Mouse (Mus musculus): ENCODE results near the gene Prr15l. TPM values are rescaled to one million over a fixed set of nuclear protein-coding genes. Genes with fewer than 3 reads are reported as not detected.
A peak's percentile ranks its signal among the peaks of the same experiment; 100 is the strongest.

Prr15l gene
- total RNA-seq, 2 experiments from 2014 or later, result not detected

GRCm38 (mm10) chr11:96943746-96944304 is 15.9 kb downstream of the Prr15l start, which contains the start of gene Pnpo:
Pnpo (minus strand) TSS chr11:96943986.
- DNase-seq, result peak; percentile 82 to 84
- intact Hi-C loops (cut with DNase I), result no loop called here

DNA sequence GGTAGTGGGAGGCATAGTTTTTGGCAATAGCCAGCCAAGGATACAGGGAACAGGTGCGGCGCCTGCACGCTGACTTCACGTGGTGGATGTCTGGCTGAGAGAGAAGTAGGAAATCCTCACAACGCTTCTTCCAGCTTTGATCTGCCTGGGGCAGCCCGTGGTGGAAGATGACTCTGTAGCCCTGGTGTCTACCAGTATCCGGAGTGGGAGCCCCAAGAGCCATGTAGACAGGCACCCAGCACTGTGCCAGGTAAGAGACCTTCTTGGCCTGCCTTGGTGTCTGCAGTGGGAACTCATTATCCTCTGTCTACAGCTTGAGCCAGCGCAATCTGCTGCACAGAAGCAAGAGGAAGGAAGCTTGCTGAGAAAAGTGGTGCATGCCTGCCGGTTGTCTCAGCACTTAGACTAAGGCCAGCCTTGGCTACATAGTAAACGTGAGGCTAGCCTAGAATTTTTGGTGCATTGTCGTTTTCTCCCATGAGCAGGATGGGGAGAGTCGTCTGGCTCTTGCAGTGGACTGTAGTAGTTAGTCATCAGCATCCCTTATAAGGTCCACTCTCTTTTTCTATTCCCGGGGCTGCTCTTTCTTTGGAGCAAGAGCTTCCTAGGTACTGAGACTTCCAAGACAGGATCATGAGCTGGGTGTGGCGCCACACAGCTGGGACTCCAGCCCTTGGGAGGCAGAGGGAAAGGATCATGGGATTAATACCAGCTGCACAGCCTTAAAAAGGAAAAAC is 17.1 kb downstream of the Prr15l start:
- intact Hi-C loops (cut with DNase I), result no loop called here
- peak in 1 of 2 experiments; percentile 31 for DNase-seq

DNA sequence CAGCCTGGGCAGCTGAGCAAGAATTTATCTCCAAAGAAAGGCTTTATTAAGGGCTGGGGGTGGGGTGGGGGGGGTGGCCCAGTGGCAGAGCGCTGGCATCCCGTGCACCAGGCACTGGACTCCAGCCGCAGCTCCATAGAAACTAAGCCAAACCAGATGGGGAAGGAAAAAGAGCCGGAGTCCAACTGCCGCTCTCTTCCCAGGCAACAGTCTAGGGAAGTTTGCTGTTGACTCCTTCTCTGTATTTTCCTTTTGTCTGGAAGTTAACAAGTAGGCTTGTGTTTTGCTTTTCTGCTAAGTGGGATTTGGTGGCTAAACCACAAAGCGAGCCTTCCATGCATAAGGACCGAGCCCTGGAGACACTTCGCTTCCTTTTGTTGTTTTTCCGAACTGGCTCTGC is 18.6 kb downstream of the Prr15l start:
- no peak for DNase-seq

DNA sequence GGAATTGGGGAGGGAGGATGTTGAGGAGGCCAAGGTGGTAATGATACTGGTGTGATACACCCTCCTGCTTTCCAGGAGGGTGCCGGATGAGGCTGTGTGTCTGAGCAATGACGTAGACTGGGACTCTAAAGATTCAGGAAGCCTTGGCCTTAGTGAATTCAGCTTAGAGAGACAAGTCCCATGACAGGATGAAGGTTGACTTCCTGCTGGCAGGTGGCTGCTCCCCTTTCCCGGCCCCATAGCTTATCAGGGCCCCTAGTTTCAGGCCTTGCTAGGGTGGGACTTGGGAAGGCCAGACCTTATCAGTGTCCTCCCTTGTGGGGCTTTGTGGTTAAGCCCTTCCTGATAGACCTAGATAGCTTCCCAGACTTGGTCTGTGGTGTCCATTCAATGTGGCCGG is 19.9 kb downstream of the Prr15l start:
- DNase-seq, result no peak
- intact Hi-C loops (cut with DNase I), result no loop called here

More for the DNA sequence above, 18.6 kb downstream of the Prr15l start:
- intact Hi-C loops (cut with DNase I), result no loop called here

DNA sequence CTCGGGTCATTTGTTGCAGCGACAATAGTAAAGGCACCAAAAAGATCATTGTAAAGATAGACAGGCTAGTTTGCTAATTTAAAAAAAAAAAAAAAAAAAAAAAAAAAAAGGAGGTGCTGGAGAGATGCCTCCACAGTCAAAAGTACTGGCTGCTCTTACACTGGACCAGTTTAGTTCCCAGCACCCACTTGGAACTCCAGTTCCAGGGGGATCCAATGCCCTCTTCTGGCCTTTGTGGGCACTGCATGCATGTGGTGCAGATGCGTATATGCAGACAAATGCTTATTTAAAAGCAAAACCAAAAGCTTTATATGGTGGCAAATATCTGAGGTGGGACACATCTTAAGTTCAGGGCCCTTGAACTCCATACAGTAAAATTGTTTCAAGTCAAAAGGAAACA is 22.9 kb downstream of the Prr15l start:
- intact Hi-C loops (cut with DNase I), result no loop called here
- no peak for DNase-seq

DNA sequence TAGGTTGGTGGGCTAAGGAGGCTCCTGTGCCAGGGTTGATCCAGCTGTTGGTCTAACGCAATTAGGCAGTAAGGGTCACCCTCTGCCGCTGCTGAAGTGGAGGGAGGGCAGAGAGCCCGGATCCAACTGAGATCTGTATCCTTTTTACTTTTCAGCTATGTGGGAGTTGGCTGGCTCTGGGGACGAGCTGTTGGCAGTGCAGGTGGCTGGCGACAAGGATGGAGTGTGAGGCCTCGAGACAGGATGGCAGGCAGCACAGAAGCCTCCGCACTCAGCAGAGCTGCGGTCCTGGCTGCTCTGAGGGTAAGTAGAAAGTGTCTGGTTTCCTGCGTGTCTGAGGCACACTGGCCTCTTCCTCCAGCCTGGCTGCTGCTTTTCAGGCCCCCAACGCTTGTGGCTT is 24.5 kb downstream of the Prr15l start:
- no peak for DNase-seq
- intact Hi-C loops (cut with DNase I), result no loop called here

- no peak for DNase-seq
- intact Hi-C loops (cut with DNase I), result no loop called here
Observed at GRCm38 (mm10) chr11:96952896-96953295, 25.0 kb downstream of the Prr15l start.

DNA sequence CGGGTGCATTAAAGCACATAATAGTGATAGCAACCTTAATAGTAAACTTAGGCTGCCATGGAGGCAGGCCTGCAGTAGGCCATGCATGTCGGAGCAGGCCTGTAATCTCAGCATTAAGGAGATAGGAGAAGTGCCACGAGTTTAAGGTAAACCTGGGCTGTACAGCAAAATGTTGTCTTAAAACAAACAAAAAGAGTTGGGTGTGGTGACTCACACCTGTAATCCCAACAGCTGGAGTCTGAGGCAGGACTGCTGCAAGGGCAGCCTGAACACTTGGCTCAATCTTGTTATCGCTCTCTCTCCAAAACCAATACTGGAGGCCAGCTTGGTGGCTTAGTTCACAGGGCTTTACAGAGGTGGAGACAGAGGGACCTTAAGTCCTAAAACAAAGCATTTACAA is 27.2 kb downstream of the Prr15l start:
- DNase-seq, result no peak
- intact Hi-C loops (cut with DNase I), result no loop called here

GRCm38 (mm10) chr11:96956009-96956724 is 28.3 kb downstream of the Prr15l start:
- peak in 1 of 2 experiments; percentile 63 for DNase-seq
- intact Hi-C loops (cut with DNase I), result no loop called here

GRCm38 (mm10) chr11:96957061-96957805 is 29.3 kb downstream of the Prr15l start:
- intact Hi-C loops (cut with DNase I), result no loop called here
- DNase-seq, result no peak

- DNase-seq, result peak; percentile 84 to 91
- intact Hi-C loops (cut with DNase I), result no loop called here
Observed at GRCm38 (mm10) chr11:96963580-96963979, 35.7 kb downstream of the Prr15l start.

DNA sequence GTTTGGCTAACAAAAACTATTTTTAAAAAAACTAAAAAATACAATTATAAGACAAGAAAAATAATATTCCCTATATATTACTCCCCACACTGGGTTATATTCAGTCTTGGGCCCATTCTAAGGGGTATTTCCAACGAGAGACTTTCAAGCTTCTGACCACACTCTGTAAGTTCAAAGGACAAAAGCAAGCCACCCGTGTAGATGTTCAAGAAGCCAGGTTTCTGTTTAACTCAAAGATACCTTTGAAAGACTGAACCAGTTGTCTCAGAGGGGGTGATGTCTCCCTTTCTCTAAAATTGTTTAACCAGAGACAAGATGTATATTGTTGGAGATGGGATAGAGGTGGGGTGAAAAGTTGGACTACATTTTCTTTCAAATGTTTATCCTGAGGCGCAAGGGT is 38.3 kb downstream of the Prr15l start:
- intact Hi-C loops (cut with DNase I), result no loop called here

DNA sequence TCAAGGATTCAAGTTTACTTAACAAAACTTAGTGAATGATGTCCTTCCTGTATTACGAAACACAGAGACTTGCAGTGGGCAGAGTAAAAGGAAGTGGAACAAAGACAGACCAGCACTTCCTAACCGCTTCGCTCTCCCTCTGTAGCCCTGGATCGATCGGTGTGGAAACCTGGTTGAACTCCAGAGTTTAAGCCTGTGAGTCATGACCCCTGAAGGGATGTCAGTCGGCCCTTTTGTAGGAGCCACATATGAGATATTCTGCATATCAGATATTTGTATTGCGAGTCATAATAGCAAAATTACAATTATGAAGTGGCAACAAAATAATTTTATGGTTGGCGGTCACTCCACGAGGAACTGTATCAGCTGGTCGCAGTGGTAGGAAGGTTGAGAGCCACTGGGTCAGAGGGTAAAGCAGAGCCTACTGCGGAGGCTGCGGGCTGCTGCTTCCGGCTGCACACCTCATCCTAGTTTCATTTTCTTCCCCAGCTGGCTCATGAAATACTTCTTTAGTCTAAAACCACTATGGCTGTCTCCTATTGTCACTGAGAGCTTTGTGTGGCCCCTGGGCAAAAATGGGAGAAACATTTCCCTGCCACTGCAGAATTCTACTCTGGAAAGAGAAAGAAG is 39.1 kb downstream of the Prr15l start:
- intact Hi-C loops (cut with DNase I), result no loop called here
- no peak for DNase-seq

More for the DNA sequence above, 38.3 kb downstream of the Prr15l start:
- DNase-seq, result no peak

GRCm38 (mm10) chr11:96967544-96968269 is 39.8 kb downstream of the Prr15l start:
- intact Hi-C loops (cut with DNase I), result no loop called here
- DNase-seq, result no peak

GRCm38 (mm10) chr11:96968476-96968875 is 40.6 kb downstream of the Prr15l start:
- intact Hi-C loops (cut with DNase I), result no loop called here

DNA sequence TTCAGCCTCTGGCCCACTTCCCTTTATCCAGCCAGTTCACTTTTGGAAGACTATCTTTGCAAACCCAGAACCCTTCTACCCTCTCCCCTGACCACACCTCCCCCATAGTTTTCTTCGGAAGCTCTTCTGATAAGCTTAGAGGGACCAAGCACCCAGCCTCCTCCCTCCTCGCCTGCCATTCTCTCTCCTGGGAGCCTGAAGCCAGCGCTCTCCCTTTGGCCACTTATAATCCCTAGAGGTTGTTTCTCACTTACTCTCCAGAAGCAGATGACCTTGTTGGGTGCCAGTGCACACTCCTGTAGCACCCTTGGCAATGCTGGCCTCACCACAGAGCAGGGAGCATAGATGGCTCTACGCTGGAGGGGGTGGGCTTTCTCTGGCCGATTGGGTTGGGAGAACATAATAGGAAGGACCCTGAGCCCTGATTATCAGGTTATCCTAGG is 41.4 kb downstream of the Prr15l start:
- no peak for DNase-seq
- intact Hi-C loops (cut with DNase I), result no loop called here

More at GRCm38 (mm10) chr11:96968476-96968875, 40.6 kb downstream of the Prr15l start:
- DNase-seq, result peak in 1 of 2 experiments; percentile 53

GRCm38 (mm10) chr11:96969746-96970145 is 41.8 kb downstream of the Prr15l start:
- intact Hi-C loops (cut with DNase I), result no loop called here
- DNase-seq, result peak; percentile 67 to 81

GRCm38 (mm10) chr11:96970341-96970740 is 42.4 kb downstream of the Prr15l start:
- DNase-seq, result no peak
- intact Hi-C loops (cut with DNase I), result no loop called here

- no peak for DNase-seq
- intact Hi-C loops (cut with DNase I), result no loop called here
Observed at GRCm38 (mm10) chr11:96972906-96973305, 45.0 kb downstream of the Prr15l start.
